Mouse (Mus musculus): ENCODE measurements around the gene Sf3a1.
A peak's percentile ranks its signal among the peaks of the same experiment; 100 is the strongest.
"Not testable (repeated sequence)": the region's sequence is repeated elsewhere in the genome, so short reads cannot be mapped to it uniquely, and the experiment has no call there.

The Sf3a1 gene

DNA sequence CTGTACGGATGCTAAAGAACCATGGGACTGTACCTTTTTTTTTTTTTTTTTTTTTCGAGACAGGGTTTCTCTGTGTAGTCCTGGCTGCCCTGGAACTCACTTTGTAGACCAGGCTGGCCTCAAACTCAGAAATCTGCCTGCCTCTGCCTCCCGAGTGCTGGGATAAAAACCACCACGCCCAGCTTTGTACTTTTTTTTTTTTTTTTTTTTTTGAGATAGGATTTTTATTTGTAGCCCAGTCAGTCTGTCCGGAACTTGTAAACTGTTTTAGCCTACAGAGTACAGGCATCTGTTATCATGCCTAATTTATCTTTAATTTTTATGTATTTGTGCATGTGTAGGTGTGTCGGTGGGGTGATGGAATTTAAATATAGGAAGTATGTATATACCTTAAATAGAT, 25.3 kb downstream of the Sf3a1 start:
- DNase-seq (ENCODE audit: low spot score): not testable (repeated sequence)

DNA sequence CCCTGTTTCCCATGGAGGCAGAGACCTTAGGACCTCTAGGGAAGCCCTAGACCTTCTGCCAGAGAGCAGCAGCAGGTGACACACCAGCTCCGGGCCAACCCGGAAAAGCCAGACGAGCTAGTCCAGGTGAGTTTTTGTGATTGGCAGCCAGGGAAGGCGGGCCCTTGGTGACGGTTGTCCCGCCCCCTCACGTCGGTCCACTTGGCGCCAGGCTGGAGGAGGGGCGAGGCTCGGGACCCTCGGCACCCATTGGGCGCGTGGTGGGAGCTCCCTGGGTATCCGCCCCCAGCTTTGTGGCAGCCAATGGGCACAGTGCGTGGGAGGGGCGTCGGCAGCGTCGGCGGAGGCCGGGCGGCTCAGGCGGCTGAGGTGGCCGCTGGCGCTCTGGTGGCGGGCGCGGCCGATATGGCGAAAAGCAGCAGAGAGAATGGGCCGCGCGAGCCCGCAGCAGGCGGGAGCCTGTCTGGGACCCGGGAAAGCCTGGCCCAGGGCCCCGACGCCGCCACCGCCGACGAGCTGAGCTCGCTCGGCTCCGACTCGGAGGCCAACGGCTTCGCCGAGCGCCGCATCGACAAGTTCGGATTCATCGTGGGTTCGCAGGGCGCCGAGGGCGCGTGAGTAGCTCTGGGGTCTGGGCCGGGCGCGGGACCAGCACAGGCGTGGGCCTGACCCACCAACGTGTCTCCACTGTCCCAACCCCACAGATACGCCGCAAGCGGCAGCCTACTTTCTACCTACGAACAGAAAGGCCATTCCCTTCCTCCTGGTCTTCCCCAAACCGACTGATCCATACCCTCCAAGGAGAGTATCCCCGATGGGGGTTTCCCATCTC, 26.6 kb downstream of the Sf3a1 start, which contains the start of gene Tbc1d10a:
TSS of gene Tbc1d10a (plus strand) at position 304 of the 832 bp plus-strand sequence.
- DNase-seq (ENCODE audit: low spot score): peak; percentile 99

DNA sequence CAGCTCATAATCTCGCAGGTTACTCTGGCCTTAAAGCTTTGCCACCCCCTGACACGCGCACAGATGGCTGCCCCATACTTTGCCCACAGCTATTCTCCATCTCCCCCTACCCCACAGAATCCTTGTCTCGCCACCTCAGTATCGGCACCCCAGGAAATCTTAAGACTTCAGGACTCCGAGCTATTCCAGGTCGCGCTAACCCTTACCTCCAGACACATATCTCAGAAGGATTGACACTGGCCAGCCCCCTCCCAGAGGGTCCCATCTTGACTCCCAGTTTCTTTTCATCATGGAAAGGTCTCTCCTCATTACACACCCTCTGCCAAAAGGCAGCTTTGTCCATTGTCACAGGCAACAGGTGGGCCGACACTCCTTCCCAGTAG, 27.2 kb downstream of the Sf3a1 start:
- DNase-seq (ENCODE audit: low spot score): no peak

DNA sequence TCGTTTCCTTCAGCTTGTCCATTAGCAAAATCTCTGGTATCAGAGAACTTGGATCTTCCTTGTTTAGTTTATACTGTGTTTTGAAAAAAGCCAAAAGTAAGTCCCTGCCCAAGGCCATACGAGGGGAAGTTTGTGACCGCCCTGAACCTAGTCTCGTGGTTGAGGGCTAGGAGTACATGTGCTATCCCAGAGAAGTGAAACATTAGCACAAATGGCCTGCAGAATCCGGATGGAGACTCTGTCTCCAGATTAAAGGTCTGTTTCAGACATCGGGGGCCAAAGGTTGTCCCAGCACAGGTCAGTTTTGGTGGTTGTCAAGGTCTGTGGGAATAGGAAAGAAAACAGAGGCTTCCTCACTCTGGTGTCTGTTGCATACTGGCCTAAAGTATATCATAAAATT, 29.0 kb downstream of the Sf3a1 start:
- DNase-seq (ENCODE audit: low spot score): no peak

DNA sequence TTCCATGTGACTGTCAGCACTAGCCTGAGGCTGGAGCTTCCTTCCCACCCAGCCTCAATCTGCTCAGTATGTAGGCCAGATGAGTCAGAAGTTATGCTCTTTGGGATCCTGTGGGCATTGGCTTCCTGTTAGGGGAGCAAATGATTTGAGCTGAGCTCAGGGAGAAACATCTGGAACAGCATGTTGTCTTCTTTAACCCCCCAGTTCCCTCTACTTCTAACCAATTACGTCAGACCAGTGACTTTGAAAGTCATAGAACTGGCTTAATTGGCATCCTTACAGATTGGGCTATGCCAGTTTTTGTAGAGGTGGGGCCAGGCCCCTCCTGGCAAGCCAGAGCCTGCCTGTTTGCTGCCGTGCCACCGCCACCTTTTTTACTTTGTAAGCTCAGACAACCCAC, 30.5 kb downstream of the Sf3a1 start:
- DNase-seq (ENCODE audit: low spot score): peak; percentile 51

DNA sequence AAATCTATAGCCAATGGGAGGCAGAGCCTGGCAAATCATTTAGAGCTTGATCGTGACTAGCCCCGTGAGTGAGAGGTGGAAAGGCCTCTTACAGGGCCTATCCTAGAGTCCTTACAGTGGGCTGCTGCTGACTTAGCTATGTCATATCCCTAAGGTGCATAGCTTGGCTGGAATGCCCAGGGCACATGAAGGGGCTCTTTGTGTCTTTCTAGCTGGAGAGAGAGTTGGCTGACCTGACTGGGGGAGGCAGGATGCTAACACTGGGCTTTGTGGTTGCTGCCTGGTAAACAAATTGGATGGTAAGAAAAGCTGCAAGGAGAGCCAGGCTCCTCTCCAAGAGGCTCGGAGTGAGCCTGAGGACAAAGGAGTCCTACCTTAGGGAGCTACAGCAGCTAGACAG, 32.6 kb downstream of the Sf3a1 start:
- no peak for DNase-seq (ENCODE audit: low spot score)

DNA sequence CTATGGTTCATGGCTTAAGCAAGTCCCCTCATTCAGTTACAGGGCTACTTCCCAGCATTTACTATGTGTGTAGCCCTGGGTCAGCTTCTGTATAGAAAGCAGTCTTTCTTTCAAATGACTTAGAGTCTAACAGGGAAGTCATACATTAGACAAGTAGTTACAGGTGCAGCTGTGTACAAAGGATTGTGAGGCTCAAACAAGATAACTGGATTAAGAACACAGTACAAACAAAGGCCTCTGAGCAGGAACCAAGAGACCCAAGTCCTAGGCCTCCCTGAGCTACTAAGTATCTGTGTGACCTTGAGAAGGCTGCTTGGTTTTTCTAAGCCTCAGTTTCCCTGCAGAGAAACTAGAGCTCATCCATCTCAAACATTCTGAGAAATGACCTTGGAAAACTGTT, 33.3 kb downstream of the Sf3a1 start:
- DNase-seq (ENCODE audit: low spot score): no peak

DNA sequence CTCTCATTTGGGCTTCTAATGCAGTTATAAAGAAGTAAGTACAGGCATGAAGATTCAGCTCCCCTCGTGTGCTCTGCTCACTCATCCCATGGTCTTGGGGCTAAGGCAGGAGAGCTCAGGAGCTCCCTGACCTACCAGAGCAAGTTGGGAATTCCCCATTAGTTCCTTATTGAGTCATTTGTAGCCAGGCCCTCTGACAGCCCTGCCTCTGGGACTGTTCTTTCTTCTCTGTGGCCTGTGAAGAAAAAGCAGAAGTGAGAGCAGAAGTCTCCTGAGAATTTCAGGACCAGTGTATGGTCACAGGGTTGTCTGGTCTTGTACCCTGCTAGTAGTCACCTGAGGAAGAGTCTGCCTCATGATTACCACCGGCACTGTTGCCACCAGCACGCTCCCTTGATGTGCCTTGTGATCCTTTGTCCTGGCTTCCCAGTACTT, 35.5 kb downstream of the Sf3a1 start:
- peak; percentile 66 for DNase-seq (ENCODE audit: low spot score)

DNA sequence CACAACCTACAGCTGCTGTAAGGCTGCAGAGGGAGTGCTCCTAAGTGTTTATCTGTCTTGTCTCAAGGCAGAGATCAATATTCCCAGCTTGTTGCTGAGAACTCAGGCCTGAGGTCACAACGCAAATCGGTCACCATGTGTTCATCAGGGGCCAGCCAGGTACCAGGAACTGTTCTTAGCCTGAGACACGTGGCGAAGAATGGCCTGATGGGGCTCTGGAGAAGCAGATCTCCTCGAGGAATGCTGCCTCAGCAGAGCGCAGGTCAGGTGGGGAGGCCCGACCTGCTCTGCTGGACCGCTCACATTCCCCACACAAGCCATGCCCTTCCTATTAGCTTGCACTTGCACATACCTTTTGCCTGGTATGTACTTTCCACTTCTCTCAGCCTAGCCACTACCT, 36.5 kb downstream of the Sf3a1 start:
- DNase-seq (ENCODE audit: low spot score): no peak

DNA sequence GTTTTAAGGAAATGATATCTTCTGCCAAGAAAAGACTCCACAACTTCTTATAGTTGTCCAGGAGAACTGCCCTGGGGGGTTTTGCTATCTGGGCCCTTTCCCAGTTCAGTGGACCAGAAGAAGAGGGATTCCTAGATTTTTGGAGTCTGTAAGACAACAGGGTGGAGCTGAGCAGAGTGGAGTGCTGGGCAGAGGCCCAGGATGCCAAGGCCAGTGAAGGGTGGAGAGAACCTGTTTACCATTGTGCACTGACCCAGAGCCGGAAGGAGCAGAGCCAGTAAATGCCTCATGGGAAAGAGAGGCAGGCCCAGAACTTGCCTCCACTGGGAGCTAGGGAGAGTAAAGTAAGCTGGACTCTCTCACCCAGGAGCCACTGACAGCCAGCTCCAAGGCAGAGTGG, 37.5 kb downstream of the Sf3a1 start:
- DNase-seq (ENCODE audit: low spot score): no peak

DNA sequence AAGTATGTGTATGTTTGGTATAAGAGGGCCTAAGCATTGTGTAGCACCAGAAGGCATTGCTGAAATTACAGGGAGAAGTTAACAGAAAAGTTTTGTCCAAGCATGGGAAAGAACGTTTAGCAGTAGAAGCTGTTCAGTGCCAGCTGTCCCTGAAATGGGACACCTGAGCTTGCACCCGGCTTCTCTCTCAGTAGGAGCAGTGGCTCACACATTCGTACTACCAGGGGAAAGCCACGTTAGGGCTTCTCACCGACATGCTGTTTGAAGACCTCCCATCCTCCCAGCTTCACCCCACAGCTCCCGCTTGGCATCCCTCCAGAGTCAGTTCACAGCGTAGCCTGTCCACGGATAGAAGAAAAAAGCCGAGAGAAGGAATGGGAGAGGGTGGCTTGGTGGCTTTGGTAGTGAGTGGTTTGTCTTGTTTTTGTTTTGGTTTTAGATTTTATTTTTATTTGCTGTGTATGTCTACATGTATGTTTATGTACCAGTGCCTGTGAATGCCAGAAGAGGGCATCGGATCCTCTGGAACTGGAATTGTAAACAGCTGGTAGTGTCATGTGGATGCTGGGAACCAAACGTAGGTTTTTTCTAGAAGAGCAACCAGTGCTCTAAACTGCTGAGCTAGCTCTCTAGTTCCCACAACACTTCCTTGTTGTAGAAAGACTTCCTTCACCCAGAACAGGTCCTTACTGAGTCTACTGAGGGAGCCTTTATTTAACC, 42.0 kb downstream of the Sf3a1 start:
- no peak for DNase-seq (ENCODE audit: low spot score)

DNA sequence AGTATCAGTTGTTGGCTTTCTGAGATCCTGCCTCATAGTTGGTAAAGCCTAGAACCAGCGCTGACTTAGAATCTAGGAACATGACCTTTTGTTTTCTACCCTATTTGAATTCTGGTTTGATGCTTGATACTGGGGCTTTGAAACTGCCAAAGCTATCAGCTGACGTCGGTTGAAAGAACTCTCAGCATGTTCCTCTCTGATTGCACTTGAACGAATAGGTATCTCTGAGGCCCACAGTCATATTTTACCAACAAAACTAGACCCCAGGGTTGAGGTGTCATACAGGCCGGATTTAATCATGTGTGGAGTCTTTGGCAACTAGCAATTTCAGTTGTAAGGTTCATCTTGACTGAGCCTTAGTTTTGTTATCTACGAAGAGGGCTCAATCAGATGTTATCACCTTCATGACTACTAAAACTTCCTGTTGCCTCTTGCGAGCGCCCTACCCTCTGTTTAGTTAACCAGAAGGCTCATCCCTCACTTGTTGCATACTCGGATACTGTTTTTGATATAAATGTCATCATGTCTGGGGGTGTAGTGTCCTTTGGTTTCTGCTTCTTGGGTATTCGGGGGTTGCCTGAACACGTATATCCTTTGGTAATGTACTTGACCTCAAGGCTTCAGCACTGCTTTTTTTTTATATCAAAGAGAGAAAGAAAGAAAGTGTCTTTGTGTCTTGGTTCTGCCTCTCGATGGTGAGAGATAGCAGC, 43.0 kb downstream of the Sf3a1 start:
- no peak for DNase-seq (ENCODE audit: low spot score)

DNA sequence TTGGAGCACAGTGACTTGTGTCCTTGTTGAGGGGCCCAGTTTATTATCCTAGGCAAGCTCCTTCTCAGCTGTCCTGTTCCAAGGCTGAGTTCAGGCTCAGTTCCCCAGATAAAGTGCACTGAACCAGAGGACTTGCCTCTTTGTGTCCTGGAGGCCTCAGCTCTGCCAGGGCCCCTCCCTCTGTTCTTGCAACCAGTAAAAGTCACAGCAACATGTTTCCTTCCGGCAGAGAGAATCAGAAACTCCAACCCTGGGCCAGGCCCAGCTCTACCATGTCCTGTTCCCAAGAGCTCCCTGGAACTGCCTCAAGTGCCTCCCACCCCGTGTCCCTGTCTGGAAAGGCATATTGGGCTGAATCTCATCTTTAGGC, 43.5 kb downstream of the Sf3a1 start:
- DNase-seq (ENCODE audit: low spot score): no peak

DNA sequence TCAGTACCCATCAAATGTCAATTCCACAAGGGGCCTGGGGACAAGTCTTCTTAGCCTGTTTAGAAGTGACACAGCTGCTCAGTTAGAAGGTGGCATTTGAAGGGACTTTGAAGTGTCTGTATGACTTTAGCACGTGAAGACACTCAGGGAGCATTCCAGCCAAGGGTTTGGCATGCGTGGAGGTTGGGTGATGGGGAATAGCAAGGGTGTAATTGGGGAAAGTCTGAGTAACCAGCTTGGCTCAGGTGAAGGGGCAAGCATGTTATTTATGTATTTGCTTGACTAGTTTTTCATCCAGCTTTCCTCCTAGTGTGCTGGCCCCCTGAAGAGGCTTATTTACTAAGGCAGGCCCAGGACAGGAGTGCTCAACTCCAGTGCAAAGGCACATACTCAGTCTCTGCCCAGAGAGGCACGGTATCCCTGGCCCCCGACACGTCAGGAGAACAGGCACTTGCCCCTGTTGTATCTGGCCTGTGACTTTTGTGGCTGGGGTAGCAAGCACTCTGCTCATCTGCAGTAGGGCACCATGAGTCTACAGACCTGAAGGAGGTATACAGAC, 45.0 kb downstream of the Sf3a1 start:
- DNase-seq (ENCODE audit: low spot score): no peak

DNA sequence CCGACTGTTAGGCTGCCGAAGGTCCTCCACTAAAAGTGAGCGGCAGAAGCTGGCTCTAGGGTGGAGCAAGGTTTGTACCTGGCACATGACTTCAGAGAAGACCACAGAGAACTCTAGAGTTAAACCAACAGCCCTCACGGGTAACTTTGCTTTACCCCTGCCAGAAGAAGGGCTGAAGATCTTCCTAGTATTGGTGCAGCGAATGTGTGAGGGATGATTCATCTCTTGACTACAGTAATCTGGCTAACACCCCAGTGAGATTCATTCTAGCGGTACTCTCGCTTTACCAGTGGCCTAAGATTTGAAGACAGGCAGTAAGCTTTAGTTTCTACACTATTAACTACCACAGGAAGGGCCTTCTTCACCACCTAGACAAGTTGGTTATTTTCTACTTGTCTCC, 45.8 kb downstream of the Sf3a1 start:
- no peak for DNase-seq (ENCODE audit: low spot score)

DNA sequence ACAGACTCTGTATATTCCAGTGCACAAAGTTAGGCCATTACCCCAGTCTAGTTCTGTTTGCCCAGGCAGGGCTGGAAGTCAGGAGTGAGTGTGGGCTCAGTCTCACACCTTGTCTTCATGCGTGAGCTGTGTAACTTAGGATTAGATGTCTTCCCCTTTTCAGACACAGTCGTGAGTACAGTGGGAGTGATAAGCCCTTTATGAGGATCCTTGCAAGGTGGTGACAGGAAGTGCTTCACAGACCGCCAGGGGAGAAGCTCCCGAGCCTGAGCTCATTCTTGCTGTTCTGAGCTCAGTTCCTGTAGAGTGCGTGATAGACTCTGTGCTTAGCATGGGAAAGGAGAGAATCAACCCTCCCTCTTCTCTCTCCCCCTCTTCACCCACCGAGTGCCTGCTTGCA, 46.4 kb downstream of the Sf3a1 start:
- DNase-seq (ENCODE audit: low spot score): no peak

DNA sequence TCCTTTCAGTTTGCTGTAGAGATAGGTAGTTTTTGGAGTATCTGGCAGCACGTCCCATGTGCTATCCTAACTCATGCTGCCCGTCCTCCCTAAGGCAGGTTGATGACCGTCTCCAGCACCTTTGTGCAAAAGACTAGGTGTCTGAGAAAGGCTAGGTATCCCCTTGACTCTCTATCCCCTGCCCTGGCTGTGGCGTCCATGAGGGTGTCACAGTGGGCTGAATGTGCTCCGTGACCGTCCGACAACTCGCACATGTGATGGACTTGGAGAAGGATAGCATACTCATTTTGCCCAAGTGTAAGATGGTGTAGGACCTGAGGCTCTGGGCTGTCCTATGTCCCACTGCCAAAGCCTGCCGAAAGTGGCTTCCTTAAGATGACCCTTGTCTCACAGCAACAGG, 47.5 kb downstream of the Sf3a1 start:
- no peak for DNase-seq (ENCODE audit: low spot score)

DNA sequence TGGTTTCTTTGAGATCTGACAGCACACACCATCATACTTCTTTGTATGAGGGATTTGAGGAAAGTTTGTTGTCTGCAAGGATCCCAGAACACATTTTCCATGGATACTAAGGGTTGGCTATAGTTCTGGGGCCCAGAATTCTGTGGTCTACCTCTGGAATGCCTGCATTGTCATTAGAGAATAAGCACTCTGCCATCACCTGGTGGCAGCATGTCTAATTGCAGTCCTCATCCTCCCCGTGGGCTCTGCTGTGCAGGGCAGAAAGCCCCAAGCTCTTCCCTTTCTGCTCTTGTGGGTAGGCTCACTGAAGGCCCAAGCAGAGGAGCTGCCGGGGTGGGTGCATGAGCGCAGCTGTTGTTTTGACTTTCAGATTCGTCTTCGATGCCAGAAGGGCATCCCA, 49.4 kb downstream of the Sf3a1 start:
- DNase-seq (ENCODE audit: low spot score): peak; percentile 51

DNA sequence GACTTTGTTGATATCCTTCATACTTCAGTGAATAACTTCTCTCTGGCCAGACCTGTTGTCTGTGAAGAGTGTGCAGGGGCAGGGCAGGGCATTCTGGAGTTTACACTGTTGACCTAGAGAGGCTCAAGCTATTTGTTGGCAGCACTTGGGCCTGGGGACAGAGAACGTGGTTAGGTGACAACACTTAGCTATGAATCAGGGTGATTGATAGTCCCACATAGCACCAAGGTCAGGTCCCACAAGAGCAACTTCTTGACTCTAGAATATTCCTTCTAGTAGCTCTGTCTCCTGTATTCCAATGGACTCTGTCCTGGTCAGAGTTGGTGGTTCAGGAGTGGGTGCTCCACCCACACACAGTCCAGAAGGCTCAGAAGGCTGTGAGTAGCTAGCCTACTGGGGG, 50.6 kb downstream of the Sf3a1 start:
- no peak for DNase-seq (ENCODE audit: low spot score)

DNA sequence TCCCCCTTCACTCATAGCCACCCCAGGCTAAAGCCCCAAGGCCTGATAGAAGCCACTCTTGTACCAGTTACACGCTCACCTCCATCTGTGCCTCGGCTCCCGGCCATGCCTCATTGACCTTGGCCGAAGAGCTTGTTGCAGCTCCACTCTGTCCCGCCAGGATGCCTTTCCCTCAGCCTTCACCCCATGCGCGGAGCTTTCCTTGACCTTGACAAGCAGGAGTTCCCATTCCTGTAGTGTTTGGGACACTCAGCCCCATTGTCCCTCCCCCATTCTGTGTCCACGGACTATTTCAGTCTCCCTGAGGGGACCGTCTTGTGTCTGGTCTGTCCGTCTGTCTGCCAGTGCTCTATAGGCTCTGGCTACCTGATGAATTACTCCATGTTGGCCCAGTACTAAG, 53.0 kb downstream of the Sf3a1 start:
- no peak for DNase-seq (ENCODE audit: low spot score)

DNA sequence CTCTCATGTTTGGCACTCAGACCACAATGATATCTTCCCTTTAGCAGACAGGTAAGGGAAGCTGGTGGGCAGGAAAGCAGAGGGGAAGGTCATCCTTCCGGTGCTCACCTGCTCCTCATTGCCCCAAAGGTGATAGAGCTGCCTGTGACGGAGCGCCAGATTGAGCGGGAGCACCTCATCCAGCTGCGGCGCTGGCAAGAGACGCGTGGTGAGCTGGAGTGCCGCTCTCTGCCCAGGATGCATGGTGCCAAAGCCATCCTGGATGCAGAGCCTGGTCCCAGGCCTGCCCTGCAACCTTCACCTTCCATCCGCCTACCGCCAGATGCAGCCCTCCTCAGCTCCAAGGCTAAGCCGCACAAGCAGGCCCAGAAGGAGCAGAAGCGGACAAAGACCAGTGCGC, 54.4 kb downstream of the Sf3a1 start:
- DNase-seq (ENCODE audit: low spot score): no peak

DNA sequence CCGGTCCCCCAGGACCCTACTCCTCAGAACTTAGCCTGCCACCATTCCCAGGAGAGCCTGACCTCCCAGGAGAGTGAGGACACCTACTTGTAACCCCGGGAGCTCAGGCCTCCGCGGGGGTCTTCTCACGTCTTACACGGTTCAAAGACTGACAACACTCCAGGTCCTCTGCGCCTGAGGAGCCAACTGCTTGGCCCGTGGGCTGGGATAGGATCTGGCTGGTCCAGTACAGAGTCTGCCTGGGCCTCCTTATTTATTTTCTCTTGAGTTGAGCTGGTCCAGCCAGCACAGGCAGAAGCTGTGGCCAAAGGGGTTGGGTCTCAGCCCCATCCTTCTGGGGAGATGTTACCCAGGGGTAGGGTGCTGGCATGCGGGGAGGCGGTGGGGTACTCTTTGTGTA, 54.9 kb downstream of the Sf3a1 start:
- DNase-seq (ENCODE audit: low spot score): no peak

Measured in MN1 (cell line).